Mouse (Mus musculus): Measurements from ENCODE around the gene Arhgap17.

GRCm38 (mm10) chr7:123399286-123399685 lies 29.6 kb upstream of the Arhgap17 start:
- TF ChIP-seq POLR2A (IDR thresholded peaks at IDR 0.05; ENCODE audit: insufficient read depth, low read depth, low read length) (no peak), CTCF (IDR thresholded peaks at IDR 0.05) (no peak), EP300 (IDR thresholded peaks at IDR 0.05; ENCODE audit: insufficient read depth, low read depth, low read length) (no peak)

Data from heart, adult 2 months (tissue).